10 mouse cellular contexts compared by ENCODE assay signal in the genomic region with DNA sequence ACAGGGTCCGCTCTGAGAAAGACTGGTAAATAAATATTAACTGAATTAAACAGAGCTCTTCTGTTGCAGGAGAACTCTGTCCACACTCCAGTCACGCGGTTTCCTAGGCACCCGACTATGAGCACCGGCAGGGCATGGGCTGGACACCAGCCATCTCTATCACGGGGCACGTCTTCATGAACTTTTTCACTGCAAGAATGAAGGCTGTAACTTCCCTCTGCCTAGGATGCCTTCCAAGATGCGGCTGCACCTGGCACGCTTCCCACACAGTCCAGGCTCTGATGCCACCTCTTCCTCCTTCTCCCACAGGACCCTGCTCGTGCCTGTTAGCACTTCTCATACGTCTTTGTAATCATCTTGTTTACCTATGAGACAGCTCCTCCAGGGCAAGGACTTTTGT. TPM values are rescaled to one million over a fixed set of nuclear protein-coding genes. Genes with fewer than 3 reads are reported as not detected.
DNase-seq lines count a peak whose midpoint lies in the region; ATAC-seq and TF ChIP-seq lines count a peak whose summit lies in the region.
"Had no signal": no experiment of that assay in that cellular context is flagged by ENCODE, and none has a peak within 500 bp of the region (broad histone marks: within the 10 kb centered on the region; RNA-seq: fewer than 3 reads in every experiment).

No protein-coding gene starts in this region.

- H3K9ac ChIP-seq in forebrain, postnatal 0 days, result no peak overlapping the region
- no peak overlapping the region for H3K9ac ChIP-seq in intestine, embryonic 16.5 days (ENCODE audit: low read depth, low read length)
- H3K9ac ChIP-seq: embryonic facial prominence, embryonic 13.5 days; liver, embryonic 14.5 days had no signal

- POLR2A ChIA-PET in Patski (lab: Charles Lee), result interaction anchor here (0.5 to 1.0 kb wide), 3 partner anchors 10 to 51 kb away, joined by 3 to 5 read pairs (median 3); no protein-coding TSS in a partner anchor

- CTCF ChIA-PET in Patski (lab: Charles Lee), result interaction anchor here (1.0 to 2.3 kb wide), 6 partner anchors 17 to 96 kb away, joined by 3 to 9 read pairs (median 4); no protein-coding TSS in a partner anchor

- no peak for TF ChIP-seq CTCF in Patski (IDR thresholded peaks at IDR 0.05)
- TF ChIP-seq CTCF in forebrain, postnatal 0 days (IDR thresholded peaks at IDR 0.05; ENCODE audit: low read depth), result no peak
- TF ChIP-seq CTCF in thymus, adult 2 months (IDR thresholded peaks at IDR 0.05; ENCODE audit: borderline replicate concordance, control insufficient read depth, extremely low read depth, insufficient read depth, low read length, poor library complexity), result no peak

- in situ Hi-C loops in Patski (cut with MboI; ENCODE audit: low pct_unique_long_range_greater_than_20kb), result no loop called here

- H3K27me3 ChIP-seq in Patski, result no peaks in the 10 kb centered on the region
- no peaks in the 10 kb centered on the region for H3K27me3 ChIP-seq in forebrain, postnatal 0 days (ENCODE audit: insufficient read depth, low read length)
- H3K27me3 ChIP-seq in intestine, embryonic 16.5 days (replicated peaks; ENCODE audit: control insufficient read depth, insufficient read depth, low read length), result no peaks in the 10 kb centered on the region
- no peaks in the 10 kb centered on the region for H3K27me3 ChIP-seq in thymus, adult 2 months (ENCODE audit: control insufficient read depth, insufficient read depth, low read length)
- H3K27me3 ChIP-seq: embryonic facial prominence, embryonic 13.5 days had no signal

- WGBS in forebrain, postnatal 0 days, result 38% methylated on average over 11 of the region's 11 CpGs
- 30% methylated on average over 11 of the region's 11 CpGs for WGBS in intestine, embryonic 16.5 days
- WGBS in thymus, adult 2 months, result 61% methylated on average over 11 of the region's 11 CpGs

- H3K27ac ChIP-seq in forebrain, postnatal 0 days (ENCODE audit: low read depth, low read length), result 0 out of 2 replicates have a peak overlapping the region, but pooled peaks have one; percentile 9
- H3K27ac ChIP-seq in intestine, embryonic 16.5 days (ENCODE audit: low read length), result peak overlapping the region; percentile 34
- H3K27ac ChIP-seq in thymus, adult 2 months (ENCODE audit: control insufficient read depth, insufficient read depth, low read length), result no peak overlapping the region
- H3K27ac ChIP-seq: embryonic facial prominence, embryonic 13.5 days; liver, embryonic 14.5 days had no signal

- no peaks in the 10 kb centered on the region for H3K36me3 ChIP-seq in forebrain, postnatal 0 days (ENCODE audit: insufficient read depth)
- no peaks in the 10 kb centered on the region for H3K36me3 ChIP-seq in intestine, embryonic 16.5 days (ENCODE audit: control insufficient read depth, insufficient read depth, low read length)
- no peaks in the 10 kb centered on the region for H3K36me3 ChIP-seq in thymus, adult 2 months (ENCODE audit: control insufficient read depth, insufficient read depth, low read length)
- H3K36me3 ChIP-seq: embryonic facial prominence, embryonic 13.5 days had no signal

- H3K9me3 ChIP-seq in forebrain, postnatal 0 days (ENCODE audit: low read length), result no peaks in the 10 kb centered on the region; the same call in 1 of the 2 replicates
- no peaks in the 10 kb centered on the region for H3K9me3 ChIP-seq in intestine, embryonic 16.5 days (ENCODE audit: control insufficient read depth, low read length)

- peaks cover 9% of the 10 kb centered on the region; the same call in 1 of the 2 replicates for H3K4me1 ChIP-seq in forebrain, postnatal 0 days (ENCODE audit: insufficient read depth)
- peaks cover 37% of the 10 kb centered on the region for H3K4me1 ChIP-seq in intestine, embryonic 16.5 days (ENCODE audit: control insufficient read depth, insufficient read depth, low read length)
- no peaks in the 10 kb centered on the region for H3K4me1 ChIP-seq in thymus, adult 2 months (replicated peaks; ENCODE audit: control insufficient read depth, insufficient read depth, low read length)

- ATAC-seq in Patski, result peak; percentile 84
- ATAC-seq in forebrain, postnatal 0 days, result peak; percentile 53
- ATAC-seq in intestine, embryonic 16.5 days, result 0 out of 2 replicates have a peak, but pooled peaks have one; percentile 25
- peak; percentile 40 for ATAC-seq in megakaryocyte progenitor cell, adult 5-6 weeks (replicated peaks; ENCODE audit: poor library complexity)

- TF ChIP-seq POLR2A in thymus, adult 2 months (IDR thresholded peaks at IDR 0.05; ENCODE audit: control insufficient read depth, extremely low read depth, insufficient read depth, low read length, poor library complexity), result no peak

- H3K4me3 ChIP-seq in forebrain, postnatal 0 days (ENCODE audit: low read depth, low read length), result no peak overlapping the region
- H3K4me3 ChIP-seq in intestine, embryonic 16.5 days (ENCODE audit: low read length), result no peak overlapping the region
- no peak overlapping the region for H3K4me3 ChIP-seq in thymus, adult 2 months (ENCODE audit: control insufficient read depth, insufficient read depth, low read length)
- H3K4me3 ChIP-seq: embryonic facial prominence, embryonic 13.5 days had no signal

- DNase-seq in gastrocnemius, adult 18-20 months (ENCODE audit: low spot score), result peak; percentile 55
- DNase-seq in gastrocnemius, postnatal 25 days, result no peak
- DNase-seq in Patski (ENCODE audit: low read depth, low spot score), result peak; percentile 84
- DNase-seq in forebrain, postnatal 0 days, result peak; percentile 37
- no peak for DNase-seq in thymus, adult 2 months
- no peak for DNase-seq in thymus, postnatal 10 days (ENCODE audit: low spot score in 2 of 2)

- H3K4me2 ChIP-seq in forebrain, postnatal 0 days (ENCODE audit: low read depth), result no peak overlapping the region
- no peak overlapping the region for H3K4me2 ChIP-seq in intestine, embryonic 16.5 days (ENCODE audit: low read depth, low read length)
- H3K4me2 ChIP-seq: embryonic facial prominence, embryonic 13.5 days had no signal

RNA-seq across cellular contexts. Expression of gene Sorbs1, which starts 26.0 kb away (rescaled TPM):
- 100 to 1,000 TPM; 148 to 249 TPM for total RNA-seq in gastrocnemius, adult 18-20 months (2021)
- 100 to 1,000 TPM; 124 to 147 TPM for total RNA-seq in gastrocnemius, postnatal 25 days (2021)
- polyA plus RNA-seq in Patski (2021), result 68.9 TPM
- total RNA-seq in forebrain, postnatal 0 days (2014; rRNA removed), result 51.8 and 54.4 TPM in 2 replicates
- polyA plus RNA-seq in forebrain, postnatal 0 days (2015; fragmentation: Nextera tagmentation; extraction: Ambion mirVana), result 46.8 and 74.9 TPM in 2 replicates
- 80.0 and 84.3 TPM in 2 replicates for polyA plus RNA-seq in intestine, embryonic 16.5 days (2015; fragmentation: Nextera tagmentation; extraction: Ambion mirVana)
- total RNA-seq in megakaryocyte progenitor cell, adult 5-6 weeks (2015), result 2.5 and 3.3 TPM in 2 replicates
- 0.42 and 8.7 TPM in 2 replicates for total RNA-seq in megakaryocyte progenitor cell, adult 5-6 weeks (2017)
- 9.4 and 14.0 TPM in 2 replicates for polyA plus RNA-seq in thymus, adult 2 months (2012; rRNA removed)

Comparison
In these comparisons a context has a peak if more than half of its experiments do, and no peak if none do; other contexts are left out.
1. DNase-seq: peak in gastrocnemius, adult 18-20 months (single experiment), Patski (single experiment) and forebrain, postnatal 0 days (single experiment); none in gastrocnemius, postnatal 25 days (single experiment), thymus, adult 2 months (single experiment) and thymus, postnatal 10 days (0 of 2).
2. ATAC-seq: peak in every context shown above with its lines; median percentile 84 in Patski; 53 in forebrain, postnatal 0 days; 40 in megakaryocyte progenitor cell, adult 5-6 weeks; 25 in intestine, embryonic 16.5 days.